Mouse (Mus musculus): ENCODE data around the gene Hoxc10. TPM values are rescaled to one million over a fixed set of nuclear protein-coding genes. Genes with fewer than 3 reads are reported as not detected.

Hoxc10 gene
- polyA plus RNA-seq, 1 experiment from 2014 or later: not detected

DNA sequence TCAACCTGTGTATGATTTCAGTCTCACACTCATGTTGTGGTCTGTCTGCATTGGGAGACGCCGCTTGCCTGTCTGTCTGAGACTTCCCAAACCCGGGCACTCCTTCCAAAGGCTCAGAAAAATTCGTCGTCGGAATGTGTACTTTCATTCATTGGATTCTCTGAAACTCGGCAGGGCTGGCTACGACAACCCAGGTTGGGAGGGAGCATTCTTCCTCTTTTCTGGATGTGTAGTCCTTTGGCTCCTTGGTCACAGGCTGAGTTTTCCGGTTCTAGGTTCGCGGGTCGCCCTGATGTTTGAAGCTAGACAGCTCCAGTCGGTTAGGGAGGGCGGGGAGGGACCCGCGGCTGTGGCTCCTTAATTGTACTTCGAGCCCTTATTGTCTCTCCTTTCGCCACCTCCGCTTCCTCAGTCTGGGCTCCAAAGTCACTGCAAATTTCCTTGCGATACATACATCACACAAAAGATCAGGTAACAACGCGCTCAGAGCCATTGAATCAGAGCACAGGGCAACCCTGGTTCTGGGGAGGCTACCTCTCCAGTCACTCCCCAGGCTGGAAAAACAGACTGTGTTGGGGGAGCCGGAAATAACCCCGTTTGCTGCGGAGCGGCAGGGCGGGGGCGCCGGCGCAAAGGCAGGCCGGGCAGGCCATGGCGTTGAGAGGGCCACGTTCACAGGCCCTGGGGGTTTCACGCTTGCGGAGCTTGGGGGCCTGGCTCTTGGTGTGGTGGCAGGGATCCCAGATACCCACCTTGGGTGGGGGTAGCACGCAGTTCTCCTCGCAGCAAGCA, 10.2 kb downstream of the Hoxc10 start:
- Histone ChIP-seq H3K27ac (replicated peaks) (no peak overlapping the region), H3K27me3 (ENCODE audit: low read depth, poor library complexity, severe bottlenecking) (peaks cover 100% of the 10 kb centered on the region), H3K4me3 (no peak overlapping the region), H3K36me3 (no peaks in the 10 kb centered on the region), H3K4me1 (peaks cover 10% of the 10 kb centered on the region), H3K9me3 (replicated peaks) (no peaks in the 10 kb centered on the region)
- peak; percentile 55 for DNase-seq (ENCODE audit: low spot score)
- 1% methylated on average over 37 of the region's 37 CpGs for WGBS

DNA sequence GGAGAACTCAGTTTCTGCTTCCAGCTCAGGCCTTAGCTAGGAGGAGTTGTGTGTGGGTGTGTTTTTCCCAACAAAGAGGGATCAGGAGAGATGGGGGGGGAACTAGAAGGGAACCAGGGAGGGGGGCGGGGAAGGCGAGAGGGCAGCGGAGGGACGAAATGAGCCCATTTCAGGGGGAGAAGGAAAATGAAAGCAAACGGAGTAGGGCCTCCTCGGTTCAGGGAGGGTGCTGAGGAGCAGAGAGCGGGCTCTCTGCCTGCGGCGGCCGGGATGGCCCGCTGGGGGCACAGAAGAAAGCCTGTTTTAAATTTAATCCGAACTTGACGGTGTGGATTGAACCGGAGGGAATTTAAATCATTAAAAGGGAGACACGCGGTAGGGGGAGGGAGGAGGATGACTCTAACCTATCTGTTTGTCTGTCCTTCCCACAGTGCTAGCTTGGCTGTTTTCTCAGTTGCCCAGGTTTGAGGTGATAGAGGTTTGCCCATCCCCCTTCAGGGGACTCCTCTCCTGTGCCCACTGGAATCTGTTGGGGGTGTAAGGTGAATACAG, 10.9 kb downstream of the Hoxc10 start:
- WGBS: under 1% methylated on average over 16 of the region's 16 CpGs
- Histone ChIP-seq H3K27me3 (ENCODE audit: low read depth, poor library complexity, severe bottlenecking) (peaks cover 100% of the 10 kb centered on the region), H3K27ac (replicated peaks) (no peak overlapping the region), H3K4me3 (no peak overlapping the region), H3K36me3 (no peaks in the 10 kb centered on the region), H3K9me3 (replicated peaks) (no peaks in the 10 kb centered on the region), H3K4me1 (peaks cover 14% of the 10 kb centered on the region)
- no peak for DNase-seq (ENCODE audit: low spot score)

DNA sequence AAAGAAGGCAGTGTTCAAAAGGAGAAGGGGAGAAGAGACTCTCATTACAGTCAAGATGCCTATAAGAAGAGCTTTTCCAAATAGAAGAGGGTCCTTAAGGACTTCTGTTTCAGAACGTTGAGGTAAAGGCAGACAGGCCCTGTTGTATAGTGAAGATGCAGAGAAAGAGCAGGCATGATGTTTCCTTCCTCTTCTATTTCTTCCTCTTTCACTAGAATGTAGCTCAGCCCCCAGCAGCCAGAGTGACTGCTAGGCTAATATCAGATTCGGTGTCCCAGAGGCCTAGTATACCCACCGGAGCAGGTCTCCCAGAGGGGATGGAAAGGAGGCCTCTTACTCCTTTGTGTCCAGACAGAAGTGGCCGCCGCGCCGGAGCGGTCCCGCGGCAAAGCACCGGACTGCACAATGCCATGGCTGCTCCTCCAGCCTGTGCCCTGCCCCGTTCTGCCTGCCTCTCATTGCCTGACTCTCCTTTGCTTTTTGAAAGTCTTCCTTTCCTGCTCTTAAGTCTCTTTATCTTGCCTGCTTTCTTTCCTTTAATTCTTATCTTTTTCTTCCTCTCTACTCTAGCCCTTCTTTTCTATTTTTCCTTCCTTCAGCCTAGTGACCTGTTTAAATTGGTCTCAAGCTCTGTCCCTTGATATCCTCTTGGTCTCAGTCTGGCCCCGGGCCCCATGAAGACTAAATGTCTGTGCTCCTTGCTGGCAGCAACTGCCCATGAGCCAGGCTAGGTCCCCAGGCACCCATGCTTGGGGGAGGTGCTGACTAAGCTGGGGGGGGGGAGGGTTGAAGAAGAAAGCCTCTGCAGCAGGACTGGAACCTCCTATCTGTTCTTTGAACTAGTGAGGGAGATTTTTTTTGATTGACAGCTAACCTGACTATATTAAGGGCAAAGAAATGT, 12.3 kb downstream of the Hoxc10 start:
- WGBS: under 1% methylated on average over 13 of the region's 13 CpGs
- Histone ChIP-seq H3K27ac (replicated peaks) (no peak overlapping the region), H3K4me1 (peaks cover 14% of the 10 kb centered on the region), H3K4me3 (no peak overlapping the region), H3K36me3 (no peaks in the 10 kb centered on the region), H3K9me3 (replicated peaks) (no peaks in the 10 kb centered on the region), H3K27me3 (ENCODE audit: low read depth, poor library complexity, severe bottlenecking) (peaks cover 100% of the 10 kb centered on the region)
- DNase-seq (ENCODE audit: low spot score): no peak

DNA sequence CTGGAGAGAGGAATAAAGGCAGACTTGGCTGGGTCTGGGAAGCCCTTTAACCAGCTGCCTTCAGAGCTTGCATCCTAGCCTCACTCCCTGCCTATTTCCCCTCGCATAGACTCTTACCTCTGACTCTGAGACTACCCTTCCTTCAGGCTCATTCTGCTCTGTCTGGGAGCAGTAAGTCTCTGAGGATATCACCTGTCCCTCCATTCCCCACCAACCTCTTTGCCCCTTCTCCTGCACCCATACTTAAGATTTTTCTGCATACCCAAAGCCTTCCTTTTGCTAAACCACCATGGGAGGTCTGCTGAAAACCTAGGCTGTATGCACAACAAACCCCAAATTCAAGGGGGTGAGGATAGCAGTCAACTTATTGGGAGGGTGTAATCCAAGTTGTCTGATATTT, 13.3 kb downstream of the Hoxc10 start:
- H3K27ac ChIP-seq (replicated peaks): no peak overlapping the region
- peaks cover 100% of the 10 kb centered on the region for H3K27me3 ChIP-seq (ENCODE audit: low read depth, poor library complexity, severe bottlenecking)
- no peaks in the 10 kb centered on the region for H3K9me3 ChIP-seq (replicated peaks)
- H3K36me3 ChIP-seq: no peaks in the 10 kb centered on the region
- H3K4me3 ChIP-seq: no peak overlapping the region
- H3K4me1 ChIP-seq: peaks cover 14% of the 10 kb centered on the region
- DNase-seq (ENCODE audit: low spot score): no peak
- 0% methylated on average over 1 of the region's 1 CpGs for WGBS

DNA sequence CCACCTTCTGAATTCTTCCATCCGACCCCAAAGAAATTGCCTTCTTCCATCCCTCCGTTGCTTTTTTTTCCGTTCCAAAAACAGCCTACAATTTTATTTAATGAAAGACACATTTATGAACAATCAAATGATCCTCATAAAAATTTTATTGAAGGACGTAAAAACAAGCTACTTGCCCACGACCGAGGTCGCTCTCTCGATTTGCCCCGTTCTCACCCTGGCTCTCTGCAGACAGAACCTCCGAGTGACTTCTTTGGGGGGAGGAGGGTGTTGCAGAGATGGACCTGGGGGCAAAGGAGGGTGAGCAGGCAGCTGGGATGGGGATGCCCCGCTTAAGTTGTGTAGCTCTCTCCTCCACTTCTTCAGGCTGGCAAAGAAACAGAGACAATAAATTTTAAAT, 13.8 kb downstream of the Hoxc10 start:
- Histone ChIP-seq H3K27ac (replicated peaks) (no peak overlapping the region), H3K36me3 (no peaks in the 10 kb centered on the region), H3K4me3 (no peak overlapping the region), H3K4me1 (peaks cover 14% of the 10 kb centered on the region), H3K9me3 (replicated peaks) (no peaks in the 10 kb centered on the region), H3K27me3 (ENCODE audit: low read depth, poor library complexity, severe bottlenecking) (peaks cover 100% of the 10 kb centered on the region)
- 3% methylated on average over 11 of the region's 11 CpGs for WGBS
- DNase-seq (ENCODE audit: low spot score): no peak

DNA sequence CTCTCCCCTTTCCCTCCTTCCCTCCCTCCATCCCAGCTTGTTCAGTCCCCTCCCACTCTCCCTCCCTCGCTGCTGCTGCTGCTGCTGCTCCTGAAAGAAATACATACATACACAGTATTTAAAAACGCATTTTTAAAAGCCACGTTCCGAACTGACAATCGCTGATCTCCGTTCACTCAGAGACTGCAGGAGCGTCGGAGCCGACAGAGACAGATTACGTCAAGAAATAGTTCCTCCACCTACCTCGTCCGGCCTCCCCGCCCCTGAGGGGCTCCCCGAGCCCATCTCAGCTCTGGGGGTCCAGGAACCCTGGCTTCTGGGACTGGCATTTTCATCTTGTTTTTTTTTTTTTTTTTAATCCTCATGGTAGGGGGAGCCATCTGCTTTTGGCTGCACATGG, 14.3 kb downstream of the Hoxc10 start:
- Histone ChIP-seq H3K4me3 (peak overlapping the region; percentile 43; the same call in 1 of the 2 replicates), H3K4me1 (peaks cover 14% of the 10 kb centered on the region), H3K9me3 (replicated peaks) (no peaks in the 10 kb centered on the region), H3K27me3 (ENCODE audit: low read depth, poor library complexity, severe bottlenecking) (peaks cover 100% of the 10 kb centered on the region), H3K27ac (replicated peaks) (no peak overlapping the region), H3K36me3 (no peaks in the 10 kb centered on the region)
- WGBS: 0% methylated on average over 14 of the region's 14 CpGs
- DNase-seq (ENCODE audit: low spot score): no peak

DNA sequence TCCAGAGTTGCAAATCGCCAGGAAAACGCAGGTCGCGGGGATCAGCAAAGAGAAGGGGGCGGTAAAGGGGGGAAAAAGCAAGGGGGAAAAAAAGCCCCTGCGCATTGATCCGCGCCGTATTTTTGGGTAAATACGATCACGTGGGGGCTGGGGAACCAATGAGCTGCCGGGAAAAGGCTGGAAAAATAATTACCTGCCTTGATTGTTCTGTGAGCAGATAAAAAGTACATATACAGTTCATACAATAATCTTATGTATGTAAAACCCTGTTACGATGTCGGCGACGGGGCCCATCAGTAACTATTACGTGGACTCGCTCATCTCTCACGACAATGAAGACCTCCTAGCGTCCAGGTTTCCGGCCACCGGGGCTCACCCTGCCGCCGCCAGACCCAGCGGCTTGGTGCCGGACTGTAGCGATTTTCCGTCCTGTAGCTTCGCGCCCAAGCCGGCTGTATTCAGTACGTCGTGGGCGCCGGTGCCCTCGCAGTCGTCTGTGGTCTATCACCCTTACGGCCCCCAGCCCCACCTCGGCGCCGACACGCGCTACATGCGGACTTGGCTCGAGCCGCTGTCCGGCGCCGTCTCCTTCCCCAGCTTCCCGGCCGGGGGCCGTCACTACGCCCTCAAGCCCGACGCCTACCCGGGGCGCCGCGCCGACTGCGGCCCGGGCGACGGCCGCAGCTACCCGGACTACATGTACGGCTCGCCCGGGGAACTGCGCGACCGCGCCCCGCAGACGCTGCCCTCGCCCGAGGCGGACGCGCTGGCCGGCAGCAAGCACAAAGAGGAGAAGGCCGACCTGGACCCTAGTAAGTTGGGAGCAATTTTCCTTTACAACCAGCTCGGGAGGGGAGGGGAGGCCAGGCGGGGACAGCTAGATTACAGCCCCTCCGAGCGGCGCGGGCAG, 15.0 kb downstream of the Hoxc10 start:
- Histone ChIP-seq H3K27me3 (ENCODE audit: low read depth, poor library complexity, severe bottlenecking) (peaks cover 100% of the 10 kb centered on the region), H3K9me3 (replicated peaks) (no peaks in the 10 kb centered on the region), H3K27ac (replicated peaks) (no peak overlapping the region), H3K4me1 (peaks cover 14% of the 10 kb centered on the region), H3K36me3 (no peaks in the 10 kb centered on the region), H3K4me3 (peak overlapping the region; percentile 43)
- no peak for DNase-seq (ENCODE audit: low spot score)
- under 1% methylated on average over 88 of the region's 88 CpGs for WGBS

DNA sequence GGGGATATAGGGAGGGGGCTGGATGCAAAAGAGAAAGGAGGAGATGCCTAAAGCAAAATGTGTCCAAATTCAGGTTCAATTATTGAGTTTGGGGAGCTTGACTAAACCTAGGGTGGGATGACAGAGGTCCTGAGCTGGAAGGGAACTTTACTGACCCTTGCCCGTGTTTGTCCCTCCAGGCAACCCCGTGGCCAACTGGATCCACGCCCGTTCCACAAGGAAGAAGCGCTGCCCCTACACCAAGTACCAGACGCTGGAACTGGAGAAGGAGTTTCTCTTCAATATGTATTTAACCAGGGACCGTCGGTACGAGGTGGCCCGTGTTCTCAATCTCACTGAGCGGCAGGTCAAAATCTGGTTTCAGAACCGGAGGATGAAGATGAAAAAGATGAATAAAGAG, 17.1 kb downstream of the Hoxc10 start:
- no peaks in the 10 kb centered on the region for H3K36me3 ChIP-seq
- peaks cover 14% of the 10 kb centered on the region for H3K4me1 ChIP-seq
- H3K27me3 ChIP-seq (ENCODE audit: low read depth, poor library complexity, severe bottlenecking): peaks cover 100% of the 10 kb centered on the region
- WGBS: 0% methylated on average over 12 of the region's 12 CpGs
- no peak for DNase-seq (ENCODE audit: low spot score)
- no peaks in the 10 kb centered on the region for H3K9me3 ChIP-seq (replicated peaks)
- no peak overlapping the region for H3K4me3 ChIP-seq
- H3K27ac ChIP-seq (replicated peaks): no peak overlapping the region

DNA sequence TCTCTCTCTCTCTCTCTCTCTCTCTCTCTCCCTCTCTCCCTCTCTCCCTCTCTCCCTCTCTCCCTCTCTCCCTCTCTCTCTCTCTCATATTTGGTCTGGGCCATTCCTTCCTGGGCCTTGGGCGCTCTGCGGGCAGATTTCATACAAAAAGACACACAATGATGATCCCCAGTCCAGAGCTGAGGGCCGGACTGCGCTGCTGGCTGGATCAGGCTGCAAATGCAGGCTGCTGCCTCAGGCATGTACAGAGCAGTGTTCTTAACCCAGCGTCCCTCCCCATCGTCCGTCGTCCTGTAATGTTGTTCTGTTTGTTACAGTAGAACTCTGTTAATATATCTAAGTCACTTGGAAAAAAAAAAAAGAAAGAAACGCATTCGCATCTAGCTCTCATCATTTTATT, 17.9 kb downstream of the Hoxc10 start:
- DNase-seq (ENCODE audit: low spot score): no peak

DNA sequence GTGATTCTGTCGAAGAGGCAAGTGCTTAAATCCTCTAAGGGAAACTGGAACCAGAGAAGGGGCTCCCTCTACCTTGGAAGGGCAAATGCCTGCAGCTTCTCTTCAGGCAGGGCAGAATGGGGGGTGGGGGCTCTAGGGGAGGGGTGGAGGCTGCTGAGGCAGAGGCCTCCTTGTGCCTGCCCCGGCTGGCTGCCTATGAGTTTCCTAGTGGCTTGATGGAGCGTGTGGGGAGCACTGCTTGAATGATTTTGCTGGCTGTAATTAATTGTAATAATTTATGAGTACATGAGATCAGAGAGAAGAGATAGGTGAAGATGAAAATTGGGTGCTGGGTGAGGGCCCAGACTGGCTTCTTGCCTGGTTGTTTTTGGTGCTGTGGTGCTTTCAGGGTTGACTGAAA, 18.3 kb downstream of the Hoxc10 start:
- H3K36me3 ChIP-seq: no peaks in the 10 kb centered on the region
- peaks cover 14% of the 10 kb centered on the region for H3K4me1 ChIP-seq
- no peak overlapping the region for H3K4me3 ChIP-seq
- no peaks in the 10 kb centered on the region for H3K9me3 ChIP-seq (replicated peaks)
- WGBS: 6% methylated on average over 3 of the region's 3 CpGs
- no peak for DNase-seq (ENCODE audit: low spot score)
- no peak overlapping the region for H3K27ac ChIP-seq (replicated peaks)
- peaks cover 100% of the 10 kb centered on the region for H3K27me3 ChIP-seq (ENCODE audit: low read depth, poor library complexity, severe bottlenecking)

More for the DNA sequence above, 17.9 kb downstream of the Hoxc10 start:
- no peak overlapping the region for H3K27ac ChIP-seq (replicated peaks)
- H3K27me3 ChIP-seq (ENCODE audit: low read depth, poor library complexity, severe bottlenecking): peaks cover 100% of the 10 kb centered on the region
- no peaks in the 10 kb centered on the region for H3K36me3 ChIP-seq
- WGBS: 3% methylated on average over 10 of the region's 10 CpGs
- no peak overlapping the region for H3K4me3 ChIP-seq
- H3K4me1 ChIP-seq: peaks cover 14% of the 10 kb centered on the region
- no peaks in the 10 kb centered on the region for H3K9me3 ChIP-seq (replicated peaks)

DNA sequence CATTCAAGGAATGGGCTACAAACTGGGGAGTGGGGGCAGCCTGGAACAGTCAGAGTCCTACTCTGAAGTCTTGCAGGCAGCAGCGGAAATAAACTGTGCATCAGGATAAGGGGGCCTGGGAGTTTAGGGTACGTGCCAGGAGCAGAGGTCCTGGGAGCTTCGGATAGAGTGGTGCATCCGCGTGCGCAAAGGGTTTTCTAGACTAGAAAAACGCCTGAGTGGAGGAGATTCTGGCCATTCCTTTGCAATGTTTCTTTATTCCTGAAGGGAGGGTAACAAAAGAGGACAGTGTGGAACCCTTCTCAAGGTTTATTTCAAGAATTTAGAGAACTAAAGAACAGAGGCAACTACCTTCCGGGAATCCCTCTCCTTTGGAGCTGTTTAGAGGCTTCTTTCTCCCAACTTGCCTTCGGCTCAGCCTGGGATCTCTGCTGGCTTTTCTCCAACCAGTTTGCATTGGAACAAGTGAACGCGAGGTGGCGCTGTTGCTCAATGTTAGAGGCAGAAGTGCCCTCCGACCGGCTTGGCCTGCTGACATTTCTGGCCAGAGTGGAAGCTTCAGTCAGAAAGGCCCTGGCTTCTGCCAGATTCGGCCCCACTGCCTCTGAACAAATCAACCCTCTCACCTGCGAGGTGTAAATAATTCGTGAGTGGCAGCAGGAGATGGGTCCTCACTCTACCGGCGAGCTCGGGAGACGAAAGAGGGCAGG, 20.7 kb downstream of the Hoxc10 start:
- Histone ChIP-seq H3K9me3 (replicated peaks) (no peaks in the 10 kb centered on the region), H3K36me3 (no peaks in the 10 kb centered on the region), H3K4me1 (0 out of 2 replicates have a peak, but pooled peaks cover 5% of the 10 kb centered on the region), H3K4me3 (no peak overlapping the region), H3K27me3 (ENCODE audit: low read depth, poor library complexity, severe bottlenecking) (peaks cover 100% of the 10 kb centered on the region), H3K27ac (replicated peaks) (no peak overlapping the region)
- DNase-seq (ENCODE audit: low spot score): peak; percentile 93
- 3% methylated on average over 21 of the region's 21 CpGs for WGBS
